Mouse (Mus musculus) heart, embryonic 11.5 days (tissue): ENCODE results near the gene 4930524B15Rik. TPM values are rescaled to one million over a fixed set of nuclear protein-coding genes. Genes with fewer than 3 reads are reported as not detected.
A peak's percentile ranks its signal among the peaks of the same experiment; 100 is the strongest.
"Not testable (repeated sequence)": the region's sequence is repeated elsewhere in the genome, so short reads cannot be mapped to it uniquely, and the experiment has no call there.

ENCODE experiments used
- ATAC-seq: fragments of 200-750 bp; cut with Nextera tagmentation; replicated peaks from 2 replicates; pipeline ENCODE4 v1.8.0; 2017; ENCODE audit warnings: moderate library complexity; ENCODE audit not compliant: insufficient number of reproducible peaks, low FRiP score, low TSS enrichment
- H3K27ac ChIP-seq: fragments of 300-500 bp; sonication (generic); 2 replicates; pipeline ENCODE4 v1.5.1; 2014; ENCODE audit warnings: mild to moderate bottlenecking, low read depth, low read length
- H3K27me3 ChIP-seq: fragments of 300-500 bp; sonication (generic); 2 replicates; pipeline ENCODE4 v1.6.1; 2014; ENCODE audit warnings: mild to moderate bottlenecking, low read length, mixed read lengths; ENCODE audit not compliant: control insufficient read depth, insufficient read depth
- H3K36me3 ChIP-seq: fragments of 300-500 bp; sonication (generic); 2 replicates; pipeline ENCODE4 v1.6.1; 2014; ENCODE audit warnings: mild to moderate bottlenecking, low read length, moderate library complexity, mixed read lengths; ENCODE audit not compliant: control insufficient read depth, insufficient read depth
- H3K4me1 ChIP-seq: fragments of 300-500 bp; sonication (generic); 2 replicates; pipeline ENCODE4 v1.6.1; 2014; ENCODE audit warnings: low read length; ENCODE audit not compliant: control insufficient read depth, insufficient read depth
- H3K4me2 ChIP-seq: fragments of 300-500 bp; sonication (generic); 2 replicates; pipeline ENCODE4 v1.6.1; 2014; ENCODE audit warnings: mild to moderate bottlenecking, moderate library complexity
- H3K4me3 ChIP-seq: fragments of 300-500 bp; sonication (generic); 2 replicates; pipeline ENCODE4 v1.5.1; 2014; ENCODE audit warnings: low read depth, low read length
- H3K9ac ChIP-seq: fragments of 300-500 bp; sonication (generic); 2 replicates; pipeline ENCODE4 v1.6.1; 2014; ENCODE audit warnings: mild to moderate bottlenecking, low read depth, low read length, moderate library complexity
- H3K9me3 ChIP-seq: fragments of 300-500 bp; sonication (generic); replicated peaks from 2 replicates; pipeline ENCODE4 v1.6.1; 2016; ENCODE audit warnings: low read length; ENCODE audit not compliant: control insufficient read depth
- WGBS: fragments of 180-500 bp; shearing (Covaris S2); extraction: QIAGEN DNeasy Blood & Tissue Kit; methylation state at CpG from one replicate; pipeline ENCODE4 v1.1.7; 2014; ENCODE audit not compliant: insufficient replicate concordance; 5-methylcytosine and 5-hydroxymethylcytosine counted together
- polyA plus RNA-seq: library from polyadenylated mRNA; unstranded; fragments of >200 nt; fragmentation: Nextera tagmentation; extraction: Ambion mirVana; gene quantifications from 2 replicates; pipeline ENCODE4 v1.2.1, GENCODE M21; 2014

The 4930524B15Rik gene
- polyA plus RNA-seq, 1 experiment from 2014 or later = 0.26 TPM

DNA sequence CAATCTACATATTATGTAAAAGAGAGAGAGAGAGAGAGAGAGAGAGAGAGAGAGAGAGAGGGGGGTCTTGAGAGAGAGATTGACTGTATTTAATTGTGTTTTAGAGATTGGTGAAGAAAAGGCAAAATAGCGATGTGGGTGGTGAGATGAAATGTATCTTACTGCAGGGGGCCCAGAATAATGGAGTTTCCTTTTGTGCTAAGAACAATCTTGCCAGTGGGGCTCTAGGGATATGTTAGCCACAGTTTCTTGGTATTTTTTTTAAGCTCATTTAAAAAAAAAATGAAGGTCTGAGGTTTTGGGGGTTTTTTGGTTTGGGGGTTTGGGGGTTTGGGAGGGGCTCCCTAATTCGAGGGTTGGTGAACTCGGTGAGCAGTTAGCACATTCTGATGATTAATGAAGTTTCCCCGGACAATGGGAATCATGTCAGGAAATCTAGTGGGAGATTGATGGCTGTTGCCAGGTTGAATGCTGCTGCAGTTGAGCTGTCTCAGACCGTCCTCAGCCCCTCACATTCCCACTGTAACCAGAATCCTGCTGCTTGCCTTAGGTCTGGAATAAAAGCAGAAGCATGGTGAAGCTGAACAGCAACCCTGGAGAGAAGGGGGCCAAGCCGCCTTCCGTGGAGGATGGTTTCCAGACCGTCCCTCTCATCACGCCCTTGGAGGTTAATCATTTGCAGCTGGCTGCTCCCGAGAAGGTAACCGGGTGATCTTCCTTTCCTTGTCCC is 36.0 kb downstream of the 4930524B15Rik start:
- Histone ChIP-seq H3K4me3 (no peak overlapping the region), H3K36me3 (no peaks in the 10 kb centered on the region), H3K4me1 (peaks cover 5% of the 10 kb centered on the region), H3K27ac (no peak overlapping the region), H3K4me2 (no peak overlapping the region; the same call in 1 of the 2 replicates), H3K9me3 (no peaks in the 10 kb centered on the region), H3K27me3 (peaks cover 9% of the 10 kb centered on the region; the same call in 1 of the 2 replicates), H3K9ac (no peak overlapping the region)
- WGBS = 5% methylated on average over 11 of the region's 11 CpGs
- no peak for ATAC-seq

- Histone ChIP-seq H3K9ac (no peak overlapping the region), H3K4me1 (peaks cover 5% of the 10 kb centered on the region), H3K9me3 (peaks cover 2% of the 10 kb centered on the region; the same call in 1 of the 2 replicates), H3K4me2 (no peak overlapping the region), H3K4me3 (no peak overlapping the region), H3K27ac (no peak overlapping the region), H3K36me3 (no peaks in the 10 kb centered on the region; the same call in 1 of the 2 replicates), H3K27me3 (peaks cover 9% of the 10 kb centered on the region; the same call in 1 of the 2 replicates)
- 13% methylated on average over 5 of the region's 5 CpGs for WGBS
- no peak for ATAC-seq
These were observed 37.3 kb downstream of the 4930524B15Rik start for GRCm38 (mm10) chr11:32002670-32003072.

DNA sequence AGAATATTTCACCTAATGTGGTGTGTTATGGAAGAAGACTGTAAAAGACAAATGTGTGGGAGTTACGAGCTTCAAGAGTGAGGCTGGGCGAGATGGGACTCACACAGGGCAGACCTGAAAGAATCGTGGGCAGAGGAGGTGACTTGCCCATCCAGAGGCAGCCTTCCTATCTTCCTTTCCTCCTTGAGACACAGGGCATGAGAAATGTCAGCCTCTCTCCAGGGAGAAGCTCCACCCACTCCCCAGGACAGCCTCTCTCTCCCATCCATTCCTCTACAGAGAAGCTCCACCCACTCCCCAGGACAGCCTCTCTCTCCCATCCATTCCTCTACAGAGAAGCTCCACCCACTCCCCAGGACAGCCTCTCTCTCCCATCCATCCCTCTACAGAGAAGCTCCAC is 42.7 kb downstream of the 4930524B15Rik start:
- not testable (repeated sequence) for H3K36me3 ChIP-seq, H3K27ac ChIP-seq, H3K4me3 ChIP-seq, ATAC-seq, H3K4me1 ChIP-seq, H3K9me3 ChIP-seq, H3K9ac ChIP-seq, H3K27me3 ChIP-seq, H3K4me2 ChIP-seq
- 84% methylated on average over 3 of the region's 3 CpGs for WGBS

DNA sequence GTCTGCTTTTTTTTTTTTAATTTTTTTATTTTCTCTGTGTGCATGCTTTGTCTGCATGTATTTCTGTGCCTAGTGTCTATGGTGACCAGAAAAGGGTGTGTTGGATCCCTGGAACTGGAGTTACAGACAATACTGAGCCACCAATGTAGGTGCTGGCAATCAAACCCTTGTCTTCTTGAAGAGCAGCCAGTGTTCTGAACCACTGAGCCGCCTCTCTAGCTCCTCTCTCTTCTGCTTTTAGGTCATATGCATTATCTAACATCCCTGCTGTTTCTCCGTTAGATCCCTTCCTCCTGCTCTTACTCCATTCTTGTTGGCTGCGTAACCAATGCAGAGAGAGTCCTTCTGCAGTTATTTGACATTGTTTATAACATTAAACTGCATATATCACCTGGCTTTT is 43.5 kb downstream of the 4930524B15Rik start:
- no peaks in the 10 kb centered on the region; the same call in 1 of the 2 replicates for H3K36me3 ChIP-seq
- 72% methylated on average over 3 of the region's 3 CpGs for WGBS

DNA sequence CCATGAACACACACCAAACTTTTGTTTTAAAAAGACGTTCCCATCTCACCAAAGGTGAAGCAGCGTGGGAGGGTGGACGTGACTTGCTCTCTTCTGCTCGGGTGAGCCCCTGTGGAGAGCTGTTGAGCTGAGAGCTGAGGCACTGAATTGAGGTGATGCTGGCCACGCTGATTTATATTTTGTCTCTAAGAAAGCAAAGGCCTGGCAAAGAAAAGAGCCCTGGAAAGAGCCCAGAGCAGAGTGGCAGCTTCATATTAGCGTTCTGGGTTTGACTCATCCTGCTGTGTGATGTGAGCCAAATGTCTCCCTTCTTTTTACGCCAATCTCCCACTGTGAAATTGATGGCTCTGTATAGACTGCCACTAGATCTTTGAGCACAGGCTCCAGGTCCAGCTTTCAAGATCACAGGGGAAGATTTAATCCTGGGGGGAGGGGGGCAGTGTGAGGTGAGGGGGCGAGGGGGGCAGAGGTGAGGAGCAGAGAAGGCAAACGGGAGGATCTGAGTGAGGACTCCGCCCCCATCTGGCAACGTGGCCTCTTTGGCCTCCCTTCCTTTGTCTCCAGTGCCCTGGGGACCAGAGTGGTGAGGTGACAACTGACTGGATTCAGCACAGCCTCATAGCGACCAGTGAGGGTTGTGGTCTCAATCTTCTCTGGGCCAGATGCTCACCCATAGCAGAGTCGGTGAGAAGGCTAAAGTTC is 44.7 kb downstream of the 4930524B15Rik start:
- no peak overlapping the region for H3K4me3 ChIP-seq
- H3K36me3 ChIP-seq = no peaks in the 10 kb centered on the region; the same call in 1 of the 2 replicates
- WGBS = 28% methylated on average over 13 of the region's 13 CpGs
- H3K4me2 ChIP-seq = no peak overlapping the region
- no peak overlapping the region for H3K9ac ChIP-seq
- H3K9me3 ChIP-seq = peaks cover 2% of the 10 kb centered on the region; the same call in 1 of the 2 replicates
- H3K27ac ChIP-seq = no peak overlapping the region
- H3K4me1 ChIP-seq = peaks cover 4% of the 10 kb centered on the region; the same call in 1 of the 2 replicates
- ATAC-seq = 0 out of 2 replicates have a peak, but pooled peaks have one; percentile 35
- no peaks in the 10 kb centered on the region for H3K27me3 ChIP-seq

More for the DNA sequence above, 43.5 kb downstream of the 4930524B15Rik start:
- no peak overlapping the region for H3K27ac ChIP-seq
- peaks cover 4% of the 10 kb centered on the region; the same call in 1 of the 2 replicates for H3K4me1 ChIP-seq
- no peak overlapping the region for H3K9ac ChIP-seq
- H3K27me3 ChIP-seq = no peaks in the 10 kb centered on the region
- H3K4me3 ChIP-seq = no peak overlapping the region
- H3K4me2 ChIP-seq = no peak overlapping the region
- H3K9me3 ChIP-seq = peaks cover 2% of the 10 kb centered on the region; the same call in 1 of the 2 replicates
- ATAC-seq = no peak

DNA sequence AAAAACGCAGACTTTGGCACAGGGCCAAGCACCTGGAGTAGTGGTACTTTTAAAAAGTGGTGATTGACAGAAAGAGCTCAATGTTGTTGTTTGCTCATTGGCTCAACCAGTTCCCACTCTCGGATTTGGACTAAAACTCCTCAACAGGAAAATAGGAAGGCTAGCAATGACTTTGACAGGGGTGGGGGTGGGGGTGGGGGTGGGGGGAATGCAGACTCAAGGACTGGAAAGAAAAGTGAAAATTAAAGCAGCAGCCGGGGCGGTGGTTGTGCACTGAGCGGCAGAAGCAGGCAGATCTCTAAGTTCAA is 45.2 kb downstream of the 4930524B15Rik start:
- Histone ChIP-seq H3K27me3 (no peaks in the 10 kb centered on the region), H3K4me2 (no peak overlapping the region), H3K9me3 (peaks cover 2% of the 10 kb centered on the region; the same call in 1 of the 2 replicates), H3K36me3 (no peaks in the 10 kb centered on the region; the same call in 1 of the 2 replicates), H3K27ac (no peak overlapping the region), H3K4me3 (no peak overlapping the region), H3K9ac (no peak overlapping the region), H3K4me1 (peaks cover 4% of the 10 kb centered on the region; the same call in 1 of the 2 replicates)
- no peak for ATAC-seq
- WGBS = 57% methylated on average over 5 of the region's 5 CpGs

DNA sequence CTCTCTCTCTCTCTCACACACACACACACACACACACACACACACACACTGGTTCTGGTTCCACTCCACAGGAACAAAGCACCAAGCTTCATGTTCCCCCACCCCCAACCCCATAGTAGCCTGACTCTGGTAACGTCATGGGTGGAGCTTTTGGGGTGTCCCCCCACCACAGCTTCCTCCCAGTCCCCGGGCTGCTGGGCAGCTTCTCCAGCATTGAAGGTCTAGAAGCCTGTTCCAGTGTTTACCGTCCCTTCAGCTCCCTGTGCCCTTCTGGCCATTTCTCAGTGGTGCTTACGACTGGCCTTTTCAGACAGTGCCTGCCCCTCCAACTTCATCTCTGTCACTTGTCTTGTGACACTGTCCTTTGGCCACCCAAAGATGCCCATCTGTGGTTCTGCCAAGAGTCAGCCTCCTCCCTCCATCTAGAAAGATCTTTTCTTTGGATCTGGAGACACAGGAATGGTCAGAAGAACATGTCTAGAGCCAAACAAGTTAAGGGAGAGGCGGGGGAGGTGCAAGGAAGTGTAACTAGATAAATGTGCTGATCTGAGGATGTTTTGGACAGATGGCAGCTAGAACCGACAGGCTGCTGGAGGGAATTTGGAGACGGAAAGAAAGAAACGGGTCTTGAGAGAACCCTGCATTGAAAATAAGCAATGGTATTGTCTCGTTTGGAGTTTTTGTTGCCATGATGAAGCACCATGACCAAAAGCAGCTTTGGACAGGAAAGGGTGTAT is 46.6 kb downstream of the 4930524B15Rik start:
- H3K4me3 ChIP-seq = no peak overlapping the region
- WGBS = 46% methylated on average over 9 of the region's 9 CpGs
- no peak overlapping the region for H3K4me2 ChIP-seq
- H3K36me3 ChIP-seq = no peaks in the 10 kb centered on the region
- H3K4me1 ChIP-seq = peaks cover 4% of the 10 kb centered on the region; the same call in 1 of the 2 replicates
- peaks cover 2% of the 10 kb centered on the region; the same call in 1 of the 2 replicates for H3K9me3 ChIP-seq
- no peak overlapping the region for H3K9ac ChIP-seq
- no peaks in the 10 kb centered on the region for H3K27me3 ChIP-seq
- H3K27ac ChIP-seq = no peak overlapping the region
- no peak for ATAC-seq

DNA sequence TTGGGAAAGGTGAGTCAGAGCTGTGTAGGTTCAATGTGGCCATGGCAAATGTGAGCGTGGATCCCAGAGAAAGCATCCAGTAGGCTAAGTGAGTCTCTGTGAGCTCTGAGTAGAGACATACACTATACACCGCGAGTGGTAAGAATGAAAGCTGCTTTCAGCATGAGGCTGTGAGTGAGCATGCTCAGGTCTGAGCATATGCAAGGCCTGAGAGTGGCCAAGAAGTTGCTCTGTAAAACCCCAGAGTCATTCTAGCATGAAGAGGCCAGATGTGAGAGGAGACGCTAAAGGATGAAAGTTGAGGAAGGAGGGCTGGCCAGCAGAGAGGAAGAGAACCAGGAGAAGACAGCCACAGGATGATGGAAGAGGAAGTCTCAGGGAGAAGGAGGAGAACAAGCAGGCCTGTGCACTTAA is 47.6 kb downstream of the 4930524B15Rik start:
- no peak for ATAC-seq
- Histone ChIP-seq H3K36me3 (no peaks in the 10 kb centered on the region), H3K9ac (no peak overlapping the region), H3K9me3 (no peaks in the 10 kb centered on the region), H3K4me3 (no peak overlapping the region), H3K27ac (no peak overlapping the region), H3K4me1 (peaks cover 4% of the 10 kb centered on the region; the same call in 1 of the 2 replicates), H3K4me2 (no peak overlapping the region), H3K27me3 (no peaks in the 10 kb centered on the region)
- 76% methylated on average over 4 of the region's 4 CpGs for WGBS
